Mouse (Mus musculus): ENCODE measurements around the gene AW209491.
A peak's percentile ranks its signal among the peaks of the same experiment; 100 is the strongest.

The AW209491 gene

GRCm38 (mm10) chr13:14639998-14640397 lies 10.0 kb downstream of the AW209491 start:
- Histone ChIP-seq H3K27me3 (ENCODE audit: insufficient read depth, low read length) (no peaks in the 10 kb centered on the region), H3K36me3 (ENCODE audit: insufficient read depth, low read length) (peaks cover 55% of the 10 kb centered on the region), H3K4me3 (replicated peaks; ENCODE audit: low read length) (no peak overlapping the region), H3K4me1 (replicated peaks; ENCODE audit: low read depth, low read length) (peaks cover 24% of the 10 kb centered on the region), H3K9me3 (ENCODE audit: low read length) (no peaks in the 10 kb centered on the region)
- TF ChIP-seq NANOG (IDR thresholded peaks at IDR 0.05; ENCODE audit: borderline replicate concordance, low read length) = no peak
- TF ChIP-seq CTCF (conservative IDR thresholded peaks at IDR 0.05; ENCODE audit: low read length) = no peak
- TF ChIP-seq POU5F1 (IDR thresholded peaks at IDR 0.05; ENCODE audit: borderline replicate concordance, low read length) = no peak

- Histone ChIP-seq H3K27me3 (ENCODE audit: insufficient read depth, low read length) (no peaks in the 10 kb centered on the region), H3K36me3 (ENCODE audit: insufficient read depth, low read length) (no peaks in the 10 kb centered on the region), H3K9me3 (ENCODE audit: low read length) (no peaks in the 10 kb centered on the region), H3K4me1 (replicated peaks; ENCODE audit: low read depth, low read length) (no peaks in the 10 kb centered on the region), H3K4me3 (replicated peaks; ENCODE audit: low read length) (no peak overlapping the region)
- TF ChIP-seq CTCF (conservative IDR thresholded peaks at IDR 0.05; ENCODE audit: low read length) (peak; percentile 34), NANOG (IDR thresholded peaks at IDR 0.05; ENCODE audit: borderline replicate concordance, low read length) (no peak)
Measured at GRCm38 (mm10) chr13:14649301-14649700, 19.3 kb downstream of the AW209491 start.

- Histone ChIP-seq H3K36me3 (ENCODE audit: insufficient read depth, low read length) (no peaks in the 10 kb centered on the region), H3K4me3 (replicated peaks; ENCODE audit: low read length) (no peak overlapping the region), H3K27me3 (ENCODE audit: insufficient read depth, low read length) (no peaks in the 10 kb centered on the region), H3K9me3 (ENCODE audit: low read length) (no peaks in the 10 kb centered on the region), H3K4me1 (replicated peaks; ENCODE audit: low read depth, low read length) (no peaks in the 10 kb centered on the region)
- TF ChIP-seq POU5F1 (IDR thresholded peaks at IDR 0.05; ENCODE audit: borderline replicate concordance, low read length) (no peak), CTCF (conservative IDR thresholded peaks at IDR 0.05; ENCODE audit: low read length) (no peak), NANOG (IDR thresholded peaks at IDR 0.05; ENCODE audit: borderline replicate concordance, low read length) (no peak)
Measured at GRCm38 (mm10) chr13:14667107-14667506, 37.2 kb downstream of the AW209491 start.

GRCm38 (mm10) chr13:14670342-14670741 lies 40.4 kb downstream of the AW209491 start:
- no peaks in the 10 kb centered on the region for H3K27me3 ChIP-seq (ENCODE audit: insufficient read depth, low read length)
- H3K4me3 ChIP-seq (replicated peaks; ENCODE audit: low read length) = no peak overlapping the region
- no peaks in the 10 kb centered on the region for H3K9me3 ChIP-seq (ENCODE audit: low read length)
- H3K36me3 ChIP-seq (ENCODE audit: insufficient read depth, low read length) = no peaks in the 10 kb centered on the region
- TF ChIP-seq POU5F1 (IDR thresholded peaks at IDR 0.05; ENCODE audit: borderline replicate concordance, low read length) = no peak
- peak; percentile 39 for TF ChIP-seq CTCF (conservative IDR thresholded peaks at IDR 0.05; ENCODE audit: low read length)
- TF ChIP-seq NANOG (IDR thresholded peaks at IDR 0.05; ENCODE audit: borderline replicate concordance, low read length) = no peak
- H3K4me1 ChIP-seq (replicated peaks; ENCODE audit: low read depth, low read length) = no peaks in the 10 kb centered on the region

Data from E14TG2a.4 (cell line).